Mouse (Mus musculus) midbrain, embryonic 16.5 days (tissue): ENCODE measurements around the gene Edem2. TPM values are rescaled to one million over a fixed set of nuclear protein-coding genes. Genes with fewer than 3 reads are reported as not detected.
"Not testable (repeated sequence)": the region's sequence is repeated elsewhere in the genome, so short reads cannot be mapped to it uniquely, and the experiment has no call there.

Source experiments
- ATAC-seq: fragments of 200-750 bp; cut with Nextera tagmentation; 2 replicates; pipeline ENCODE4 v1.8.0; 2017; ENCODE audit warnings: moderate TSS enrichment
- H3K27ac ChIP-seq: fragments of 300-500 bp; sonication (generic); 2 replicates; pipeline ENCODE4 v1.5.1; 2014; ENCODE audit warnings: mild to moderate bottlenecking, low read length, mixed read lengths
- H3K27me3 ChIP-seq: fragments of 300-500 bp; sonication (generic); 2 replicates; pipeline ENCODE4 v1.6.1; 2014; ENCODE audit warnings: low read depth, low read length, mixed read lengths; ENCODE audit not compliant: control insufficient read depth, insufficient read depth
- H3K36me3 ChIP-seq: fragments of 300-500 bp; sonication (generic); 2 replicates; pipeline ENCODE4 v1.6.1; 2014; ENCODE audit warnings: mild to moderate bottlenecking, low read length, moderate library complexity, mixed read lengths; ENCODE audit not compliant: control insufficient read depth, insufficient read depth
- H3K4me1 ChIP-seq: fragments of 300-500 bp; sonication (generic); 2 replicates; pipeline ENCODE4 v1.6.1; 2014; ENCODE audit warnings: mild to moderate bottlenecking, low read length, mixed read lengths; ENCODE audit not compliant: control insufficient read depth, insufficient read depth
- H3K4me2 ChIP-seq: fragments of 300-500 bp; sonication (generic); 2 replicates; pipeline ENCODE4 v1.6.1; 2014; ENCODE audit warnings: mild to moderate bottlenecking, low read length, mixed read lengths
- H3K4me3 ChIP-seq: fragments of 300-500 bp; sonication (generic); 2 replicates; pipeline ENCODE4 v1.5.1; 2014; ENCODE audit warnings: low read depth, mild to moderate bottlenecking, low read length, moderate library complexity, mixed read lengths
- H3K9ac ChIP-seq: fragments of 300-500 bp; sonication (generic); 2 replicates; pipeline ENCODE4 v1.6.1; 2014; ENCODE audit warnings: low read depth, low read length, mixed read lengths
- H3K9me3 ChIP-seq: fragments of 300-500 bp; sonication (generic); replicated peaks from 2 replicates; pipeline ENCODE4 v1.6.1; 2014; ENCODE audit warnings: mild to moderate bottlenecking, low read length, mixed read lengths; ENCODE audit not compliant: control insufficient read depth, poor library complexity, severe bottlenecking
- WGBS: fragments of 180-500 bp; shearing (Covaris S2); extraction: QIAGEN DNeasy Blood & Tissue Kit; methylation state at CpG from one replicate; pipeline ENCODE4 v1.1.7; 2014; 5-methylcytosine and 5-hydroxymethylcytosine counted together
- polyA plus RNA-seq: library from polyadenylated mRNA; unstranded; fragments of >200 nt; fragmentation: Nextera tagmentation; extraction: Ambion mirVana; gene quantifications from 2 replicates; pipeline ENCODE4 v1.2.1, GENCODE M21; 2015

Gene Edem2
- polyA plus RNA-seq, 1 experiment from 2014 or later = 46.3 TPM

GRCm38 (mm10) chr2:155742931-155743337, 13.7 kb upstream of the Edem2 start:
- no peak overlapping the region for H3K9ac ChIP-seq
- no peak overlapping the region for H3K27ac ChIP-seq
- no peaks in the 10 kb centered on the region for H3K9me3 ChIP-seq
- no peaks in the 10 kb centered on the region for H3K36me3 ChIP-seq
- H3K4me2 ChIP-seq = no peak overlapping the region
- no peaks in the 10 kb centered on the region for H3K4me1 ChIP-seq
- H3K4me3 ChIP-seq = no peak overlapping the region
- 83% methylated on average over 12 of the region's 12 CpGs for WGBS
- ATAC-seq = no peak
- H3K27me3 ChIP-seq = no peaks in the 10 kb centered on the region

GRCm38 (mm10) chr2:155742211-155742610, 12.9 kb upstream of the Edem2 start:
- no peak for ATAC-seq
- no peak overlapping the region for H3K4me3 ChIP-seq
- no peaks in the 10 kb centered on the region for H3K4me1 ChIP-seq
- 88% methylated on average over 11 of the region's 11 CpGs for WGBS
- no peak overlapping the region for H3K9ac ChIP-seq
- no peak overlapping the region for H3K4me2 ChIP-seq
- no peaks in the 10 kb centered on the region for H3K9me3 ChIP-seq
- no peaks in the 10 kb centered on the region for H3K36me3 ChIP-seq
- H3K27me3 ChIP-seq = no peaks in the 10 kb centered on the region
- H3K27ac ChIP-seq = no peak overlapping the region

GRCm38 (mm10) chr2:155737803-155738202, 8.5 kb upstream of the Edem2 start:
- no peak overlapping the region for H3K4me3 ChIP-seq
- no peak overlapping the region for H3K27ac ChIP-seq
- no peaks in the 10 kb centered on the region for H3K4me1 ChIP-seq
- WGBS = 65% methylated on average over 9 of the region's 9 CpGs
- H3K9ac ChIP-seq = no peak overlapping the region
- no peaks in the 10 kb centered on the region for H3K27me3 ChIP-seq
- H3K9me3 ChIP-seq = no peaks in the 10 kb centered on the region
- no peaks in the 10 kb centered on the region for H3K36me3 ChIP-seq
- H3K4me2 ChIP-seq = no peak overlapping the region
- ATAC-seq = no peak

- WGBS = 77% methylated on average over 6 of the region's 6 CpGs
- Histone ChIP-seq H3K4me3 (no peak overlapping the region), H3K27me3 (no peaks in the 10 kb centered on the region), H3K9ac (no peak overlapping the region), H3K4me2 (no peak overlapping the region), H3K36me3 (no peaks in the 10 kb centered on the region), H3K9me3 (no peaks in the 10 kb centered on the region), H3K27ac (no peak overlapping the region), H3K4me1 (no peaks in the 10 kb centered on the region)
- ATAC-seq = no peak
These were observed 7.7 kb upstream of the Edem2 start for GRCm38 (mm10) chr2:155736936-155737335.

- not testable (repeated sequence) for H3K9ac ChIP-seq, ATAC-seq, H3K4me3 ChIP-seq, H3K9me3 ChIP-seq, H3K27me3 ChIP-seq, H3K4me1 ChIP-seq, H3K36me3 ChIP-seq, H3K4me2 ChIP-seq, H3K27ac ChIP-seq
- 87% methylated on average over 5 of the region's 5 CpGs for WGBS
These were observed 6.5 kb upstream of the Edem2 start, which contains the start of gene Gm17581 for GRCm38 (mm10) chr2:155735766-155736165. Gene Gm17581, minus strand, starts transcription at chr2:155735866.

GRCm38 (mm10) chr2:155735080-155735479, 5.8 kb upstream of the Edem2 start:
- no peak overlapping the region for H3K9ac ChIP-seq
- H3K4me3 ChIP-seq = no peak overlapping the region
- no peak overlapping the region for H3K4me2 ChIP-seq
- no peak overlapping the region for H3K27ac ChIP-seq
- 85% methylated on average over 5 of the region's 5 CpGs for WGBS
- no peaks in the 10 kb centered on the region for H3K4me1 ChIP-seq
- no peaks in the 10 kb centered on the region for H3K36me3 ChIP-seq
- ATAC-seq = no peak
- H3K9me3 ChIP-seq = no peaks in the 10 kb centered on the region
- H3K27me3 ChIP-seq = no peaks in the 10 kb centered on the region

- Histone ChIP-seq H3K27ac (peak overlapping the region; percentile 56), H3K4me3 (peak overlapping the region; percentile 59), H3K27me3 (no peaks in the 10 kb centered on the region), H3K9ac (peak overlapping the region; percentile 70), H3K4me2 (peak overlapping the region; percentile 98), H3K36me3 (0 out of 2 replicates have a peak, but pooled peaks cover 7% of the 10 kb centered on the region), H3K4me1 (peaks cover 12% of the 10 kb centered on the region), H3K9me3 (no peaks in the 10 kb centered on the region)
- WGBS = 6% methylated on average over 15 of the region's 15 CpGs
- no peak for ATAC-seq
These were observed 533 bp downstream of the Edem2 start for GRCm38 (mm10) chr2:155728742-155729141.

GRCm38 (mm10) chr2:155727764-155728395, 1.4 kb downstream of the Edem2 start:
- Histone ChIP-seq H3K27ac (no peak overlapping the region), H3K4me1 (peaks cover 12% of the 10 kb centered on the region), H3K9ac (no peak overlapping the region), H3K36me3 (peaks cover 7% of the 10 kb centered on the region; the same call in 1 of the 2 replicates), H3K4me2 (peak overlapping the region; percentile 98), H3K27me3 (no peaks in the 10 kb centered on the region), H3K9me3 (no peaks in the 10 kb centered on the region), H3K4me3 (no peak overlapping the region)
- 80% methylated on average over 7 of the region's 7 CpGs for WGBS
- no peak for ATAC-seq

- Histone ChIP-seq H3K4me3 (no peak overlapping the region), H3K36me3 (peaks cover 17% of the 10 kb centered on the region), H3K9me3 (no peaks in the 10 kb centered on the region), H3K4me1 (peaks cover 12% of the 10 kb centered on the region), H3K27me3 (no peaks in the 10 kb centered on the region), H3K4me2 (no peak overlapping the region), H3K27ac (no peak overlapping the region), H3K9ac (no peak overlapping the region)
- ATAC-seq = no peak
- 88% methylated on average over 7 of the region's 7 CpGs for WGBS
These were observed 3.0 kb downstream of the Edem2 start for GRCm38 (mm10) chr2:155726302-155726701.
